Mouse (Mus musculus) gonadal fat pad, adult 2 months (tissue): ENCODE results near the gene Olfr1505. TPM values are rescaled to one million over a fixed set of nuclear protein-coding genes. Genes with fewer than 3 reads are reported as not detected.

Experiments
- DNase-seq: peaks from one replicate; pipeline ENCODE4 v3.0.0-alpha.2; 2012; ENCODE audit warnings: low read depth
- polyA plus RNA-seq: library from polyadenylated mRNA; depleted of rRNA; stranded (reverse); fragments of >200 nt; gene quantifications from 2 replicates; pipeline ENCODE4 v1.2.3, GENCODE M21; 2012; rRNA removed

Gene Olfr1505
- polyA plus RNA-seq, result not detected in 2 replicates

DNA sequence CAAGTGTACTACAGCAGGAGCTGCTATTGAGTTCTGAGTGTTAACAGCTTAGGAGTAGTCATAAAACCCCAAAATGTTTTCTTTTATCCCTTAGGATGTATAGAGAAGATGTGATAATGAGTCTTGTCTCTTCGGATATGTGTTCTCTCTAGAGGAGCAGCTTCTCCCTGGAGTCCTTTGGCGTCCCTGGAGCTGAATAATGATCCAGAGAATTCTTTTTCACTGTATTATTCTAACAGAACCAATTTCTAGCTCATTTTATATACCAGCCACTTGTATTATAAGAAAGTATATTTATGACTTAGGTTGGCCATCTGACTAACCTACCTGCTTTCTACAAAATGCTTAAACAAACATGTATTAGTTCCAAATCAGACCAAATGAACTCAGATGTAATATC is at the start of gene Olfr1505:
TSS of gene Olfr1505 (plus strand) at position 301 of the 400 bp plus-strand sequence.
- no peak for DNase-seq

DNA sequence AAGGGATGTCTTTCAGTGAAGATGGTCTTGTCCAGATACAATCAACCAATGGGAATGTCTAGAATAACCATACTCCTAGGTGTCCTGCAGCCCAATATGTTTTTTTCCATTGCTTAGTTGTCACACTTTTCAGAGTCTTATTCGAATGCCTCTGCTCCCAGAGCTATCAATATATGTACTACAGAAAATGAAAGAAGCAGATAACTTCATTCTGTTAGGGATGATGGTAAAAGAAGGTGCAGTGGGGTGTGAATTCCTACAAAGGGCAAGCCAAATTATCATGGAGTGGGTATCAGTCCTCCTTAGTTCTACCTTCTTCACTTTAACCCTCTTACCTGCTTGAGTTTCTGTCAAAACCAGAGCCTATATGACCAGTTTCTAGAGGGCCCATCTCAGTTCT is 15.5 kb upstream of the Olfr1505 start, which contains the start of gene Olfr1504:
TSS of gene Olfr1504 (minus strand) at position 101 of the 400 bp plus-strand sequence.
- no peak for DNase-seq

Other genes starting within 250 kb of the Olfr1505 start
- gene Olfr1491, start 216.3 kb upstream of the Olfr1505 start, polyA plus RNA-seq, result not detected in 2 replicates
- not detected in 2 replicates for gene Olfr1493-ps1, start 190.3 kb upstream of the Olfr1505 start, polyA plus RNA-seq
- gene Olfr1494, start 173.8 kb upstream of the Olfr1505 start, polyA plus RNA-seq, result not detected in 2 replicates
- gene Olfr1495, start 148.9 kb upstream of the Olfr1505 start, polyA plus RNA-seq, result not detected in 2 replicates
- gene Olfr1496, start 135.7 kb upstream of the Olfr1505 start, polyA plus RNA-seq, result not detected in 2 replicates
- gene Olfr1497, start 115.3 kb upstream of the Olfr1505 start, polyA plus RNA-seq, result not detected in 2 replicates
- gene Olfr1499, start 94.1 kb upstream of the Olfr1505 start, polyA plus RNA-seq, result not detected in 2 replicates
- not detected in 2 replicates for gene Olfr1500, start 83.0 kb upstream of the Olfr1505 start, polyA plus RNA-seq
- not detected in 2 replicates for gene Olfr1501, start 62.8 kb upstream of the Olfr1505 start, polyA plus RNA-seq
- gene Olfr1502, start 51.7 kb upstream of the Olfr1505 start, polyA plus RNA-seq, result not detected in 2 replicates
- gene Olfr1504, start 15.6 kb upstream of the Olfr1505 start, polyA plus RNA-seq, result not detected in 2 replicates